Mouse (Mus musculus) adrenal gland, postnatal 10 days (tissue): ENCODE data around the gene Clta. TPM values are rescaled to one million over a fixed set of nuclear protein-coding genes. Genes with fewer than 3 reads are reported as not detected.
A peak's percentile ranks its signal among the peaks of the same experiment; 100 is the strongest.

ENCODE experiments used
- DNase-seq: peaks from one replicate; pipeline ENCODE4 v3.0.0; 2021; ENCODE audit warnings: mixed read lengths
- total RNA-seq, 2 experiments: library from RNA; stranded (reverse); gene quantifications; 2 replicates each; pipeline ENCODE4 v1.2.3; 2021

The Clta gene
- total RNA-seq, 2 experiments from 2014 or later = 156 to 174 TPM

- DNase-seq = peak; percentile 82
Measured at GRCm38 (mm10) chr4:43979746-43980145, 24.5 kb upstream of the Clta start.

DNA sequence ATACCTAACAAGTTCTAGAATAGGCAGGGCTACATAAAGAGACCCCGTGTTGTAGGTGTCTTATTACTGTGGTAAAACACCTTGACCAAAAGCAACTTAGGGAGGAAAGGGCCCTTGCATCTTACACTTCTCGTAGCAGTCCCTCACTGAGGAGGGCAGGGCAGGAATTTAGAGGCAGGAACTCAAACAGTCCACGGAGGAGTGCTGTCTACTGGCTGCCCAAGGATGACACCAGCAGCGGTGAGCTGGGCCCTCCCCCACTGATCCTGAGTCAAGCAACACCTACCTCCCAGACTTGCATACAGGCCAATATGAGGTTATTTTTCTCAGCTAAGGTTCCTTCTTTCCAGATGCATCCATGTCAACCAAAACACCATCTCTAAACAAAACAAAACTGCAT is 24.0 kb upstream of the Clta start:
- DNase-seq = no peak

DNA sequence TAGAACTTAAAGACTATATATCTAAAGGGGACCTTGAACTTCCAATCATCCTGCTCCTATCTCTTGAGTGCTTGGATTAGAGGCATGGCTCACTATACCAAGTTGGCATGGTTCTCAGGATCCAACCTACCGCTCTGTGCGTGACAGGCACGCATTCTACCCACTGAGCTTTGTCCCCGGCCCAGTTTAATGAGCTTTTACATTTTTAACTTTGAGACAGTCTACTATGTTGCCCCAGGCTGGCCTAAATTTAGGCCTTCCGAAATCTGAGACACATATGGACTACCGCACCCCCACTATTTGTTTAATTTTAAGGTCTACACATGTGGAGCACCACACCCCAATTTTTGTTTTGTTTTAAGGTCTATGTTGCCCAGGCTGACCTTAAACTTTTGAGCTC is 23.4 kb upstream of the Clta start:
- DNase-seq = no peak

DNA sequence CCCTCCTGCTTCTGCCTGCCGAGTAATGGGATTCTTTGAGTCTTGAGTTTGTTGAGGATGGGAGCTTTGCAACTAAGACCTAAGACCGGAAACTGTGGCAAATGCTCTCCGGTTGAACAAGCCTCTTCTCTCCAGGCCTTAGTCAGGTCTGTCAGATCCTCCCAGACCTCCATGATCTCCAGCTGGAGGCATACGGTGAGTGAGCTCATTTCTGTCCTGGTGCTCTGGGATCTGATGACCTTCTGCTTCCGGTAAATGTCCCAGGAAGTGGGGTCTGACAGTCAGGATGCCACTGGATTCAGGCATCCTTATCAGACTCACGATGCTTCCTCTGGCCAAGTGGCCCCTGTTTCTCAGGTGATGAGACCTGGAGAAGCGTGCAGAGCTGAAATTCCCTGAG is 23.0 kb upstream of the Clta start:
- no peak for DNase-seq

DNA sequence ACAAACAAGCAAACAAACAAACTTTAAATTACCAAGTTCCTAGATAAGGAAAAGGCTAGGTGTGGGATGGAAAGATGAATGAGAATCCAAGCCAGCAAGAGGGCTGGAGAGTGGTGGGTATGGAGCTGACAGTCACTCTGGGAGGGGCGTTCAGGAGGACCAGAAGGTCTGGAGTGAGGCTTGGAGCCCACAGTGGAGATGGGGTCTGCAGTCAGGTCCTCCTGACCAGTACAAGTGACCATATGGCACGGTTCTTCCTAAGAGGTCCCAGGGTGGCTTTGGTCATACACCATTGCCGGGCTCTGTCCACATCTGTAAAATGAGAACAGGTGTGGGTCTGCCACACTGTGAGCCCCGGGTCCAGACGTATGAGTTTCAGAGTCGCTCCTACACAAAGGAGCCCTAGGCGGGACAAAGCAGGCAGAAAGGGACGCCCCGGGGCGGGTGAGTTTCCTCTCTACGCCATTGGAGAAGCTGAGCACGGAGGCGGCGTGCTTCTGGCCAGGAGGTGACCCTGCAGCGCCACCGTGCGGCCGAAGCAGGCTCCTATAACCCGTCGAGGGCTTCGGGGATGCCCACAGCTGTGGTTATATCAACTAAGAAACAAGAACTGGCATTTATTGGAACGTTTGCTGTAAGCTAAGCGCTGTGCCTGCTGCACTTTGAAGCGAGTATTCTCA is 22.1 kb upstream of the Clta start:
- peak; percentile 98 for DNase-seq

DNA sequence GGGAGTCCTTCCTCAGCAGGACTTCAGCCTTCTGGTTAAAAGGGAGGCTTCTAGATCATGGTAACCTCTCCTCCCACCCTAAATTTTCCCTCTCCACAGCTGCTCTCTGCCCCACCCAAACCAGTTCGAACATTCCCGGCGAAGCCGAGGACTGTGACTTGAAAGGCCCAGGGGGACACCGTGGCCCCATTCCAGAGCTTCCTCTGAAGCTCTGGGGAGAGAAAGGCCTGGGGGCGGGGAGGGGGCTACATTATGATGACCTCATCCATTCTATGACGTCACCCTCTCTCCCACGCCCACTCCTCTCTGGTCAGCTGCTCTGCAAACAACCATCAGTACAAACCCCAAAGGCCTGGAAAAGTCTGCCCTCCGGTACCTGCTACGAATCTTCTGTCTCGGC is 21.1 kb upstream of the Clta start, which contains the start of gene Ccin:
Ccin (plus strand) TSS at position 303 of the 400 bp plus-strand sequence.
- no peak for DNase-seq

DNA sequence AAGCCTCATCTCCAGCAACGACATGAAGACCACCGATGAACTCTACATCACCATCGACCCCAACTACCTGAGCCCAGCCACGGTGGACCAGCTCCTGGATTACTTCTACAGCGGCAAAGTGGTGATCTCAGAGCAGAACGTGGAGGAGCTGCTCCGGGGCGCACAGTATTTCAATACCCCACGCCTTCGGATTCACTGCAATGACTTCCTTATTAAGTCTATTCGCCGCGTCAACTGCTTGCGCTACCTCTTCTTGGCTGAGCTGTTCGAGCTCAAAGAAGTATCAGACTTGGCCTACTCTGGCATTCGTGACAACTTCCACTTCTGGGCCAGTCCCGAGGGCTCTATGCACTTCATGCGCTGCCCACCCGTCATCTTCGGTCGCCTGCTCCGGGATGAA is 20.5 kb upstream of the Clta start:
- no peak for DNase-seq

- no peak for DNase-seq
Measured at GRCm38 (mm10) chr4:43984326-43984725, 19.9 kb upstream of the Clta start.

- DNase-seq = no peak
Measured at GRCm38 (mm10) chr4:43988976-43989375, 15.3 kb upstream of the Clta start.

- DNase-seq = no peak
Measured at GRCm38 (mm10) chr4:43993072-43993471, 11.2 kb upstream of the Clta start.

DNA sequence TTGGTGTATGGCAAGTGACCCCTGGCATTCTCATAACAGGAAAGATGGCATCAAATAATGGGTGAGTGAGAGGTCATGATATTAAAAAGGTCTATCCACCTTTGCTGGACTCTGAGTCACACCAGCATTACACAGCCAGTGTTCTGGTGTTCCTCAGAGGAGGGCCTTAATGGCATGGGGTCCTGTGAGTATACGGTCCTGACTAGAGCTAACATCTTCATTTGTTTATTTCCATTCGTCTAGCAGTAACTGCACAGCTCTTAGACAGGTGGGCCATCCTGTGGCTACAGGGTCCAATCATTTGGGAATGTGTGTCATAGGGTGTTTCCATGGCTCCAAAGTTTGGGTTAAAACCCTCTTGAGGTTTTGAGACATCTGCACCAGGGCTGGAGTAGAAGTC is 9.9 kb upstream of the Clta start:
- DNase-seq = no peak

DNA sequence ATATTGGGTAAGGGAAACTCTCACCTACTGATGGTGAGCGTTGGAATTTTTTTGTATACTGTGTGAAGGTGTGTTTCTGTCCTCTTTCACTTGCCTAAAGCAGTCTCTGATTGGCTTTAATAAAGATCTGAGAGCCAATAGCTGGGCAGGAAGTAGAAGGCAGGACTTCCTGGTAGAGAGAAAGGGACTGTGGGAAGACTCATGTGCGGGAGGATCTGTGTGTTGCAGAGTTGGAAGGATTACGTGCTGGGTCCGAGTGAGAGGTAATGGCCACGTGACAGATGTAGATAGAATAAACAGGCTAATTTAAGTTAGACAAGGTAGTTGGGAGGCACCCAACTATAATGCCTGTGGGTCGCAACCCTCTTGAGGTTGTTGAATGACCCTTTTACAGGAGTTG is 630 bp upstream of the Clta start:
- no peak for DNase-seq

GRCm38 (mm10) chr4:44004623-44005409 is 564 bp downstream of the Clta start:
- DNase-seq = no peak

DNA sequence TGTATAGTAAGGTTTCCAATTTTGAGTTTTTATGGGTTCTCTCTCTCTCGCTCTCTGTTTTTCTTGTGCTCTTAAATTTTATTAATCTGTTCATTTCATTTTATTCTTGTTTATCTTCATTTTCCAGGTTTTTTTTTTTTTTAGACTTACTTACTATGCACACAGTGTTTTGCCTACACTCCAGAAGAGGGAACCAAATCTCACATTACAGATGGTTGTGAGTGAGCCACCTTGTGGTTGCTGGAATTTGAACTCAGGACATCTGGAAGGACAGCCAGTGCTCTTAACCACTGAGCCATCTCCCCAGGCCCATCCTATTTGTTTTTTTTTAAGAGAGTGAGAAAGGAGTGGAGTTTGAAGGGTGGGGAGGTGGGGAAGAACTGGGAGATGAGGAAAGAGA is 5.9 kb downstream of the Clta start:
- DNase-seq = no peak

DNA sequence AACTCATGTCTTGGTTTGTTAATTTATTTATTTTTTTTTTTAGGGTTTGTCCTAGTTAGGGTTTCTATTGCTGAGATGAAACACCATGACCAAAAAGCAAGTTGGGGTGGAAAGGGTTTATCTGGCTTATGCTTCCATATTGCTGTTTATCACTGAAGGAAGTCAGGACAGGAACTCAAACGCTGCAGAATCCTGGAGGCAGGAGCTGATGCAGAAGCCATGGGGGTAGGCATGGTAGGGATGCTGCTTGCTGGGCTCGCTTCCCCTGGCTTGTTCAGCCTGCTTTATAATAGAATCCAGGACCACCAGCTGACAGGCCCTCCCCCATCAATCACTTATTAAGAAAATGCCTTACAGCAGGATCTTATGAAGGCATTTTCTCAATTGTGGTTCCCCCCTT is 6.6 kb downstream of the Clta start:
- DNase-seq = no peak

- no peak for DNase-seq
Measured at GRCm38 (mm10) chr4:44011799-44012198, 7.5 kb downstream of the Clta start.

DNA sequence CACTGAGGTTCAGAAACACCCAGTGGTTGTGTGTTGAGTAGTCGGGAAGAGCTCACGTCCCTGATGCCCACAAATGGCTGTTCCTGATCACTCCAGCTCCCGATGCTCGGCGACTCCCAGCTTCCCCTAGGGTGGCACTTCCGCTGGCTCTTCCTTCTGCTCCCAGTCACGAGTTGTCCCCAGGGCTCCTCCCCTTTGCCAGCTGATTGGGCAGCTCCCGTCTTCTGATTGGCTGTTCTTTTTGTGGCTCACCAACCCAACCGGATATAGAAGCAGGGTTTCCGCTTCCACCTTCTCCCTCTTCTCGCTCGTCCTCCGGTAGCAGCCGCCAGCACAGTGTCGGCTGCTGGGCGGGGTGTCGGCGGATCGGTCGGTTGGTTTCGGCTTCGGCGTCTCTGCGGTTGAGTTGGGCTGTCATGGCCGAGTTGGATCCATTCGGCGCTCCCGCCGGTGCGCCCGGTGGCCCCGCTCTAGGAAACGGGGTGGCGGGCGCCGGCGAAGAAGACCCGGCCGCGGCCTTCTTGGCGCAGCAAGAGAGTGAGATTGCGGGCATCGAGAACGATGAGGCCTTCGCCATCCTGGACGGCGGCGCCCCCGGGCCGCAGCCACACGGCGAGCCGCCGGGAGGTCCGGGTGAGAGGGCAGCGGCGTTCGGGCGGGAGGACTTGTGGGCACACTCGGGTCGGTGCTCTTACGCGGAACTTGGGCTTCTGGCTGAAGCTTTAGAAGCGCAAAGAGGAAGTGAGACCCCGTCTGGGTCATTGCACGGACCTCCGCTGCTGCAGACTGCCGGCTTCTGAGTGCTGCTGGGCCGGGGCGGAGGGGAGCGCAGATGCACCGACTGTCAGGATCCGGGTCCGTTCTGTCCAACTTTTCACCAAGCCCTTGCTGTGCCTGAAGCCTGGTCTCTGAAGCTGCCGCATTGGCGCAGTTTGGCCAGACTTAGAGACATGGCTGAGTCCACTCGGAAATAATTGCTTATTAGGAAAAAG is 8.4 kb downstream of the Clta start:
- DNase-seq = peak; percentile 94

- no peak for DNase-seq
Measured at GRCm38 (mm10) chr4:44013391-44014070, 9.3 kb downstream of the Clta start.

DNA sequence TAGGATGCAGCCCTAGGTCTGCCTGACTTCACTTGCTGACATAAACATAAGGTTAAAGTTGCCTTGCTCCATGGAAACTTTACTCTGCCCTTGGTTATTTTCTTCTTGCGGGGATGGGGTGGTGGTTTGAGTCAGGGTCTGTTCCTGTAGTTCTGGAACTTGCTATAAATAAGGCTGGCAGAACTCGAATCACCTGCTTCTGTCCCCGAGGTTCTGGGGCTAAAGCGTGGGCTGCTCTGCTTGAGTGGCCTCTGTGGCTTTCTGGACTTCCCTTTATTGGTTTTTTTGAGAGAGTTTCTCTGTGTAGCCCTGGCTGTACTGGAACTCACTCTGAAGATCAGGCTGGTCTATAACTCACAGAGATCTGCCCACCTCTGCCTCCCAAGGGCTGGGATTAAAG is 11.8 kb downstream of the Clta start:
- no peak for DNase-seq

DNA sequence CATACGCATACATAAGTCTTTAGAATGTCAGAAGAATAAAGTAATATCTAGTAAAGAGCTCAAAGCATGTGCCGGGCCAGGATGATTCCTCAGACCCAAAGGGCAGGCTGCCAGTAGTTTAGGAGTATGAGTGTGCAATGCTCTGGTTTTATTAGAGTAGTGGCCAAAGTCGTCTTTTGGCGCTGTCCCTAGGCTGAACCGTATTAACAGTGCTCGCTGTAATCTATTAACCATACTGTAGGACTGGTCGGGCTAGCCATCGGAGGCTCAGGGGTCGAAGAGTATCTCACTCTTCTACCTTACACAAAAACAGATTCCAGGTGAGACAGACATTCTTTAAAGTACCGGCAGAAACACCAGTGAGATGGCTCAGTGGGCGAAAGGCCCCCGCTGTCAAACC is 12.5 kb downstream of the Clta start:
- no peak for DNase-seq

GRCm38 (mm10) chr4:44022323-44022722 is 18.1 kb downstream of the Clta start:
- no peak for DNase-seq

- peak; percentile 0 for DNase-seq
Measured at GRCm38 (mm10) chr4:44022766-44023165, 18.5 kb downstream of the Clta start.
